Mouse (Mus musculus) cerebellum, adult 2 months (tissue): Measurements from ENCODE around the gene Dtx3l.

Experiments
- CTCF ChIP-seq: fragments of 200-500 bp; IDR thresholded peaks from 2 replicates; pipeline ENCODE4 v1.5.1; 2011; ENCODE audit warnings: low read depth, mild to moderate bottlenecking, control low read depth, low read length, moderate library complexity, borderline replicate concordance; ENCODE audit not compliant: insufficient read depth
- POLR2A ChIP-seq: fragments of 200-500 bp; IDR thresholded peaks from 2 replicates; pipeline ENCODE4 v1.6.1; 2011; ENCODE audit warnings: low read length, control low read depth, borderline replicate concordance; ENCODE audit not compliant: insufficient read depth

DNA sequence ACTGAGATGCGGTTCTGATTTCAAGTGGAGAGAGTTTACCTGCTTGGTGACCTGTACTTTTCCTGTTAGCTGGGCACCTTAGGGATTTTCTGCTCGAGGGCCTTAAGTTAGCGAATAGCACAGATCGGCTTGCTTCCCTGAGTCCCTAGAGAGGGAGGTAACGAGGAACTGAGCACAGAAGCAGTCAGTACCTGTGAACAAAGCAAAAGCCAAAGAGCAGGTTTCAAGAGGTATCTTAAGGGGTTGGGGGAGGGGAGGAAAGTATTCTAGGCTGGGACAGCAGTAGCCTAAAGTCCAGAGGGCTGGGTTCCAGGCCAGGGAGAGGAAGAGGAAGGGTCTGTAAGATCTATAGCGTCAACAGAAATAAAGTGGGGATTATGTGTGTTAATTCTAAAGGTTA, 310 bp upstream of the Dtx3l start:
- TF ChIP-seq POLR2A (no peak), CTCF (no peak)
